Mouse (Mus musculus) cerebellum, adult 2 months (tissue): ENCODE results near the gene Hps4.

Experiments used
- CTCF ChIP-seq: fragments of 200-500 bp; IDR thresholded peaks from 2 replicates; pipeline ENCODE4 v1.5.1; 2011; ENCODE audit warnings: low read depth, mild to moderate bottlenecking, control low read depth, low read length, moderate library complexity, borderline replicate concordance; ENCODE audit not compliant: insufficient read depth
- POLR2A ChIP-seq: fragments of 200-500 bp; IDR thresholded peaks from 2 replicates; pipeline ENCODE4 v1.6.1; 2011; ENCODE audit warnings: low read length, control low read depth, borderline replicate concordance; ENCODE audit not compliant: insufficient read depth

- TF ChIP-seq CTCF (no peak; the same call in 1 of the 2 replicates), POLR2A (no peak)
Observed at GRCm38 (mm10) chr5:112370236-112370813, 27.4 kb downstream of the Hps4 start.
